Mouse (Mus musculus) myocyte (in vitro differentiated cells): ENCODE measurements around the gene B230217C12Rik.

Experiments
- E2F4 ChIP-seq: IDR thresholded peaks from one replicate; pipeline ENCODE4 v1.6.1; 2011; ENCODE audit warnings: mild to moderate bottlenecking, control low read depth, moderate library complexity; ENCODE audit not compliant: insufficient read depth
- MAX ChIP-seq: IDR thresholded peaks from one replicate; pipeline ENCODE4 v1.6.1; 2011; ENCODE audit warnings: low read depth, mild to moderate bottlenecking, control low read depth
- MYOD1 ChIP-seq, 3 experiments: IDR thresholded peaks; one replicate each; pipeline ENCODE4 v1.6.1; 2011; ENCODE audit warnings: control low read depth in 2 of 3, low read depth in 2 of 3, mild to moderate bottlenecking in 2 of 3, moderate library complexity in 1 of 3; ENCODE audit not compliant: insufficient read length in 2 of 3, control insufficient read depth in 1 of 3
- MYOG ChIP-seq, 3 experiments: IDR thresholded peaks; one replicate each; pipeline ENCODE4 v1.6.1; 2011; ENCODE audit warnings: control low read depth in 2 of 3, low read depth in 2 of 3, mild to moderate bottlenecking in 2 of 3; ENCODE audit not compliant: insufficient read length in 2 of 3, control insufficient read depth in 1 of 3, insufficient read depth in 1 of 3
- POLR2A ChIP-seq: IDR thresholded peaks from one replicate; pipeline ENCODE4 v1.6.1; 2011; ENCODE audit warnings: low read depth, mild to moderate bottlenecking, control low read depth, moderate library complexity; ENCODE audit not compliant: insufficient read length
- POLR2AphosphoS2 ChIP-seq: IDR thresholded peaks from one replicate; pipeline ENCODE4 v1.6.1; 2011; ENCODE audit warnings: low read depth, control low read depth; ENCODE audit not compliant: insufficient read length
- REST ChIP-seq: IDR thresholded peaks from one replicate; pipeline ENCODE4 v1.6.1; 2011; ENCODE audit warnings: mild to moderate bottlenecking, control low read depth, moderate library complexity; ENCODE audit not compliant: insufficient read depth, insufficient read length
- TCF12 ChIP-seq: IDR thresholded peaks from one replicate; pipeline ENCODE4 v1.6.1; 2011; ENCODE audit warnings: mild to moderate bottlenecking, control low read depth; ENCODE audit not compliant: poor library complexity, insufficient read depth, severe bottlenecking
- USF1 ChIP-seq: IDR thresholded peaks from one replicate; pipeline ENCODE4 v1.6.1; 2011; ENCODE audit warnings: low read depth, mild to moderate bottlenecking, control low read depth, moderate library complexity

DNA sequence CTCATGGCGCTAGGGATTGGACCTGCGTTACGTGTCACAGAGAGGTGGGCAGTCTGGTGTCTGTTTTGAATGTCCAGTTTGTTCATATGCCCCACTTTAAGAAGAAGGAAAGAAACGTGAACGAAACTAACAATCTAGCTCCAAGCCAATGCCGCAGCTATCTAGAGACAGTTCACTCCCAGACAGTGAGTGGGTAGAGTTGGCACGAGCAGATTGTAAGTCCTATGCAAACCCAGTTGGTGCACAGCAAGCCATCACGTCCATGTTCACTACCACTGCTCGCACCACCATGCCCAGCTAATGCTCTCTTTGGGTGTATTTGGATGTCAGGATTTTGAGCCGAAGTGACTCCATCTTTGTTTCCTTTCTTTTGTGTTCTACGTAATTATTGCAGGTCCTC lies 16.4 kb upstream of the B230217C12Rik start:
- TF ChIP-seq E2F4: no peak
- TF ChIP-seq POLR2A: no peak
- TF ChIP-seq MYOG (IDR thresholded peaks at IDR 0.05; ENCODE audit: control insufficient read depth in 1 of 3, insufficient read depth in 1 of 3, insufficient read length in 2 of 3, low read depth in 2 of 3): no peak
- no peak for TF ChIP-seq MYOD1 (IDR thresholded peaks at IDR 0.05; ENCODE audit: control insufficient read depth in 1 of 3, insufficient read length in 2 of 3, low read depth in 2 of 3)
- no peak for TF ChIP-seq MAX
- no peak for TF ChIP-seq TCF12
- TF ChIP-seq USF1: no peak
- TF ChIP-seq POLR2AphosphoS2: no peak
- TF ChIP-seq REST: no peak
